Mouse (Mus musculus) neural tube, embryonic 12.5 days (tissue): Measurements from ENCODE around the gene Galnt13. TPM values are rescaled to one million over a fixed set of nuclear protein-coding genes. Genes with fewer than 3 reads are reported as not detected.
"Not testable (repeated sequence)": the region's sequence is repeated elsewhere in the genome, so short reads cannot be mapped to it uniquely, and the experiment has no call there.

Experiments
- ATAC-seq: fragments of 200-750 bp; cut with Nextera tagmentation; 2 replicates; pipeline ENCODE4 v1.8.0; 2017; ENCODE audit warnings: low read depth, mild to moderate bottlenecking, moderate TSS enrichment, moderate library complexity; ENCODE audit not compliant: low FRiP score
- H3K27ac ChIP-seq: fragments of 300-500 bp; sonication (generic); 2 replicates; pipeline ENCODE4 v1.5.1; 2016
- H3K27me3 ChIP-seq: fragments of 300-500 bp; sonication (generic); replicated peaks from 2 replicates; pipeline ENCODE4 v1.6.1; 2016; ENCODE audit warnings: mild to moderate bottlenecking
- H3K36me3 ChIP-seq: fragments of 300-500 bp; sonication (generic); 2 replicates; pipeline ENCODE4 v1.6.1; 2016; ENCODE audit warnings: mild to moderate bottlenecking
- H3K4me1 ChIP-seq: fragments of 300-500 bp; sonication (generic); 2 replicates; pipeline ENCODE4 v1.6.1; 2016
- H3K4me2 ChIP-seq: fragments of 300-500 bp; sonication (generic); replicated peaks from 2 replicates; pipeline ENCODE4 v1.6.1; 2016; ENCODE audit warnings: mild to moderate bottlenecking
- H3K4me3 ChIP-seq: fragments of 300-500 bp; sonication (generic); 2 replicates; pipeline ENCODE4 v1.5.1; 2016
- H3K9ac ChIP-seq: fragments of 300-500 bp; sonication (generic); 2 replicates; pipeline ENCODE4 v1.6.1; 2016; ENCODE audit warnings: mild to moderate bottlenecking
- H3K9me3 ChIP-seq: fragments of 300-500 bp; sonication (generic); 2 replicates; pipeline ENCODE4 v1.6.1; 2016; ENCODE audit warnings: mild to moderate bottlenecking
- WGBS: fragments of 180-500 bp; shearing (Covaris S2); methylation state at CpG from one replicate; pipeline ENCODE4 v1.1.7; 2016; 5-methylcytosine and 5-hydroxymethylcytosine counted together
- polyA plus RNA-seq: library from polyadenylated mRNA; unstranded; fragments of >200 nt; fragmentation: Nextera tagmentation; extraction: Ambion mirVana; gene quantifications from 2 replicates; pipeline ENCODE4 v1.2.1, GENCODE M21; 2016

Gene Galnt13
- polyA plus RNA-seq, 1 experiment from 2014 or later: 8.5 TPM

DNA sequence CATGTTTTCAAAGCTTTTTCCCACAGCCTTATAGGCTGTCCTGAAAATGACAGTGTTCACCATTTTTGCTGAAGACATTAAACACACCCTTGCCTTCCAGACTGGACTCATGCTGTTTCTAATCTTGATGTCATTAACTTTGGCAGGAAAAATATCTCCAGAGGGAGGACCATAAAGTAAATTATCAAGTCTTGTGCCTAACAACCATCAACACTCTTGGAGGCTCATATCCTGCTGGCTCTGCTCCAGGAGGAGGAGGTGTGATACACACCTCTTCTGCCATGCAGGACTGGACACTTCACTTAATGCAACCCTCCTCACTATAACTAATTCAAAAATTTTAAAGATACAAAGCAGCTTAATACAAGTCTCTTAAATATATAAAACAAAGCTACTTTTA, 502.0 kb downstream of the Galnt13 start:
- H3K4me1 ChIP-seq: no peaks in the 10 kb centered on the region
- no peak overlapping the region for H3K27ac ChIP-seq
- H3K9me3 ChIP-seq: no peaks in the 10 kb centered on the region
- H3K27me3 ChIP-seq: no peaks in the 10 kb centered on the region
- ATAC-seq: no peak
- no peaks in the 10 kb centered on the region for H3K36me3 ChIP-seq
- H3K4me2 ChIP-seq: no peak overlapping the region
- H3K4me3 ChIP-seq: no peak overlapping the region
- no peak overlapping the region for H3K9ac ChIP-seq

DNA sequence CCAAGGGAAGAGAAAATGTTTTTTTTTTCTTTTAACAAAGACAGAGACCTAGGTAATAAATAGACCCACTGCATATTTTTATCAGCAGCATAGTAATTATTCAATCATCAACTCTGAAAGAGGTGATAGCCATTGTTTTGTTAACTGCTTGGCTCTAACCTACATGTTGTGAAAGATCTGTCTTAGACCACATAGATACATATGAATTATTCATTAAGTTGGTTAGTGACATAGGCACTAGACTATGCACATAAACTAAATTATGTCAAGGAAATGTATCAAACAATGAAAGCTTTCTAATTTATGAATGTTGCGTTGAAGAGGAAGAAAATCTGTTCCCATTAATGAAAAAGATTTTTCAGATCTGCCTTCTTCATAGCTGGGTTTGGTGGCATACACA, 507.3 kb downstream of the Galnt13 start:
- no peaks in the 10 kb centered on the region for H3K9me3 ChIP-seq
- no peak for ATAC-seq

DNA sequence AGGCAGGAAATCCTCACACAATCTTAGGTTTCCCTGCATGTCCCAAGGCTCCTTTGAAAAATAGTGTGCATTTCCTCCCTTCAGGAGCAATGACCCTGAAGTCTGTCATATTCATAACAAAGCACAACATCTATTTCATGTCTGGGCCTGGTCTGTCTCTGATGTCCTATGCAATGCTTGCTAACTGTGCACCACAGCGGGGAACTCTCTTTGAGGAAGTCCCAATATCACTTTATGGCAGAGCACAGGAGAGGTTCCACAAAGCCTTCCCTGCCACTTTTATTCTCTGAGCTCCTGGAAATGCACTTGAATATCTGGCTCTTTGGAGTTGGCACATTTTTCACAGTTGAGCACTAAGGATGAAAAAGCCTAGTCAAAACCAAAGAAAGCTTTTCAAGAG, 547.7 kb downstream of the Galnt13 start:
- WGBS: 61% methylated on average over 1 of the region's 1 CpGs
- H3K27ac ChIP-seq: no peak overlapping the region
- no peaks in the 10 kb centered on the region for H3K36me3 ChIP-seq
- no peak overlapping the region for H3K4me2 ChIP-seq
- no peak for ATAC-seq
- H3K4me3 ChIP-seq: no peak overlapping the region
- no peak overlapping the region for H3K9ac ChIP-seq
- H3K9me3 ChIP-seq: no peaks in the 10 kb centered on the region
- H3K4me1 ChIP-seq: no peaks in the 10 kb centered on the region
- H3K27me3 ChIP-seq: no peaks in the 10 kb centered on the region

More for the DNA sequence above, 507.3 kb downstream of the Galnt13 start:
- Histone ChIP-seq H3K27me3 (no peaks in the 10 kb centered on the region), H3K4me2 (no peak overlapping the region), H3K36me3 (no peaks in the 10 kb centered on the region), H3K9ac (no peak overlapping the region), H3K4me3 (no peak overlapping the region), H3K4me1 (no peaks in the 10 kb centered on the region), H3K27ac (no peak overlapping the region)
- WGBS: 78% methylated on average over 1 of the region's 1 CpGs

DNA sequence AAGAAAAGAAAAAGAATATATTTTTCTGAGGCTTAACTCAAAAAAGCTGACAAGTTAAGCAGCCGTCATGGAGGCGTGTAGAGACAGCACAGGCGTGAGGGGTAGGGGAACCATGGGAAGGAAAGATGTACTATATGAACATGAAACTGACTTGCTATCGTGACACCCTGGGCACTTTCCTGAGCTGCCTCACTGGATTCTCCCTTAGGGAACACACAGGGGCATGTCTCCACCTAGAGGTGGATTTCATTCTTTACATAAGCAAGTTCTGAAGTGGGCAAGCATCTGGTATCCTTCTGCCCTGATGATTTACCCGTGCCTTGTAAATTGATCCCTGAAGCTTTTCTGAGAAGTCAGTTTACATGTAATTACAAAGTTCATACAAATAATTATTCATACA, 586.4 kb downstream of the Galnt13 start:
- H3K9ac ChIP-seq, H3K4me2 ChIP-seq, H3K4me3 ChIP-seq, H3K27me3 ChIP-seq, H3K4me1 ChIP-seq, H3K9me3 ChIP-seq, H3K36me3 ChIP-seq, H3K27ac ChIP-seq: not testable (repeated sequence)
- ATAC-seq: peak; percentile 76; the same call in 1 of the 2 replicates
- WGBS: no CpG with 5 or more reads among the region's 5 CpGs

DNA sequence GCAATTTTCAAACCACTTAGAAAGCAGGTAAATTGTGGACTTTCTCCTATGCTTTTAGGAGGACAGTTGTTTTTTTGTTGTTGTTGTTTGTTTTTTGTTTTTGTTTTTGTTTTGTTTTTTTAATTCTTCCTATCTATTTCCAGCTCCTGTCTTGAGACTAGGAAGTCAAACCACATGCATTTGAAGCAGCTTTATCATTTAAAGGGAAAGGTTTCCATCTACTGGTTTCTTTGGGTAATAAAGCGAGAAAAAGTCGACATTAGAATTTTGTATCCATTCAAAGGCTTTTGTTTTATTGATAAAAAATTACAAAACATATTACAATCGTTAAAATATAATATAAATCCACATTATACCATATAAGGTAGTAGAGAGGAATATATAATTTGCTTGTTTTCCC, 598.5 kb downstream of the Galnt13 start:
- no peak overlapping the region for H3K4me3 ChIP-seq
- H3K4me1 ChIP-seq: no peaks in the 10 kb centered on the region
- ATAC-seq: no peak
- H3K27ac ChIP-seq: no peak overlapping the region
- no peak overlapping the region for H3K4me2 ChIP-seq
- WGBS: 64% methylated on average over 3 of the region's 3 CpGs
- no peaks in the 10 kb centered on the region for H3K9me3 ChIP-seq
- H3K27me3 ChIP-seq: no peaks in the 10 kb centered on the region
- H3K9ac ChIP-seq: no peak overlapping the region
- no peaks in the 10 kb centered on the region for H3K36me3 ChIP-seq

DNA sequence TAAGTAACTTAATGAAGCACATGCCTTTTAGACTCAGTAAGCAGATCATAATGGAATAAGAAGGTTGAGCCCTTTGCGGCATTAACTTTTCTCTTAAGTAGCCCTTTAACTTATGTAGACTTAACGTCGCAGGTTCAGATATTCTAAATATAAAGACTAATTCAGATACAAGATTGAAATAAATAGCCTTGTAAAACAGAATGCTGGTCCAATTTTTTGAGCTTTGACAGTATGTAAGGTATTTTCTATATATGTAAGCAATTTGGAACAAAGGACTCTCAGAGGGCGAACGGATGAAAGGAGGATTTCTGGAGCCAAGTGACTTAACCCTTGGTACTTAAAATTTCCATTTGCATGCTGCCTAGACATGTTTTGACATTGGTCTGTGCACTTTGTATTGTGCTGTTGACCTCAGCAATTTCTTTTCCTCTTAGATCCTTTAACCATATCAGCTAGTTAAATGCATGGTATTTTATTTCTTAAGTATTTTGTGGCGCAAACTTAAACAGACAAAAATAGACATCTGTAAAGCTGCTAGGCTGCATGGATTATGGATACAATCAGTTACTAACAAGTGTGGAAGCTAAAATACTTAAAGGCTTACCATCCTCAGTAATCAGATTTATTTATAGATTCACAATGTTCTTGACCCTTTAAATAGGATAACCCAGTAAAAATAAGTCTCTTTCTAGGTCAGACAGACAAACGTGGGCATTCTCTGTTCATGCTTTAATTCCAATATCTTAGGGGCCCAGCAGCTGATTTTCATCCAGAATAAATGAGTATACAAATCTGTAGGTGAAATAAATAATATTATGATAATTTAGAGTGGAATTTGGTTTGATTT, 629.6 kb downstream of the Galnt13 start:
- H3K9ac ChIP-seq: no peak overlapping the region
- WGBS: 72% methylated on average over 7 of the region's 7 CpGs
- H3K27ac ChIP-seq: no peak overlapping the region
- H3K27me3 ChIP-seq: no peaks in the 10 kb centered on the region
- H3K4me1 ChIP-seq: no peaks in the 10 kb centered on the region
- no peak overlapping the region for H3K4me3 ChIP-seq
- no peak for ATAC-seq
- H3K4me2 ChIP-seq: no peak overlapping the region
- H3K9me3 ChIP-seq: no peaks in the 10 kb centered on the region
- H3K36me3 ChIP-seq: no peaks in the 10 kb centered on the region

DNA sequence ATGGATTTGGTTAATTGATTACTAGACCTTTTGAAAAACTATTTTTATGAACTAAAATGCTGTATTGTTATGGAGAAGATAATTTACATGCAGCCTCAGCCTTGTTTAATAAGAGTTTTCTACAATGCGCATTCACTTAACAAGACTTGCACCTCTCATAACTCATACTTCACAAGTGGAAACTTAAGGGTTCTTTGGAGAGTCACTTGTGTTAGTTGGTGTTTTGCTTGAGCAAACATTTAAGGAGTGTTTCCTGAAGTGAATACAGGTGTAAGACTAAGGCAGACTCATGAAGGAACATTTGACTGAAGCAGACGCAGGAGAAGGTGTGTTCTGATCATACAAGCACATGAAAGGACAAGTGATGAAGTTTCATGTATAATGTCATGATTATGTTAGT, 649.5 kb downstream of the Galnt13 start:
- WGBS: 95% methylated on average over 2 of the region's 2 CpGs

DNA sequence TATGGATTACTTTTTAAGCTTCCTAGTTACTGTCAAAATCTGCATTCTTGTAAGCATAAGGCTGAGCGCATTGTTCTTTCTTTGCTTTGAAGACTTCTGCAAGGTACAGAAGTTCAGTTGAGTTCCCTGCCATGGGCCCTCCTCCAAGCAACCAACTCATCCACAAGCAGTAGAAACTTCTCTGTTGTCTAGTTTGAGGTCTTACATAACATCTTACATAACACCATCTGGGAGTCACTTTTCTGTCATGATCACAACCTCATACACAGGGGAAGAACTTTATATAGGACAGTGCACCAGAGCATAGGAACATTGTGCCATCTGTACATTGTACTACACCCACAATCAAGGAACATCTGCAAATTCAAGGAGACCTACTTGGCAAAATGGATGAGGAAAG, 651.9 kb downstream of the Galnt13 start:
- H3K9ac ChIP-seq: no peak overlapping the region
- no peak overlapping the region for H3K4me2 ChIP-seq
- no peaks in the 10 kb centered on the region for H3K27me3 ChIP-seq
- 97% methylated on average over 1 of the region's 1 CpGs for WGBS
- no peak overlapping the region for H3K4me3 ChIP-seq
- H3K4me1 ChIP-seq: no peaks in the 10 kb centered on the region; the same call in 1 of the 2 replicates
- no peak for ATAC-seq
- H3K36me3 ChIP-seq: no peaks in the 10 kb centered on the region
- no peaks in the 10 kb centered on the region for H3K9me3 ChIP-seq
- no peak overlapping the region for H3K27ac ChIP-seq

More for the DNA sequence above, 649.5 kb downstream of the Galnt13 start:
- H3K27me3 ChIP-seq: no peaks in the 10 kb centered on the region
- H3K4me1 ChIP-seq: no peaks in the 10 kb centered on the region
- H3K27ac ChIP-seq: no peak overlapping the region
- no peaks in the 10 kb centered on the region for H3K9me3 ChIP-seq
- no peaks in the 10 kb centered on the region for H3K36me3 ChIP-seq
- H3K4me2 ChIP-seq: no peak overlapping the region
- no peak overlapping the region for H3K9ac ChIP-seq
- ATAC-seq: no peak
- no peak overlapping the region for H3K4me3 ChIP-seq

DNA sequence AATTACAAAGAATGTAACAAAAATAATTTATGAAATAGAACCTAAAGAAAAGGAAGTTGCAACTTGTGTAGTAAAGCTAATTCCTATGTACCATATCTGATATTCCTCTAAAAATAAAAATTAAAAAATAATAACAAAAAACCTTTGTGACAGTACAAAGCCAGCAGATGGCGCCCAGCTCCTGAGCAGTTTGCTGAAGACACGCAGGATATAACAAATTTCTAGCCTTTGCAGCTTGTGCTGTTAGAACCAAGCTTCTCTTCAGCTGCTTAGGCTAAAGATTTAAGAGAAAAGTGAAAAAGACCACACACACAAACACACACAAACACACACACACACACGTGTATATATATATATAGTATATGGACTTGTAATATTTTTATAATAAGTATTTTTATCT, 654.2 kb downstream of the Galnt13 start:
- Histone ChIP-seq H3K36me3 (no peaks in the 10 kb centered on the region), H3K4me3 (no peak overlapping the region), H3K9me3 (no peaks in the 10 kb centered on the region), H3K4me2 (no peak overlapping the region), H3K27me3 (no peaks in the 10 kb centered on the region), H3K9ac (no peak overlapping the region), H3K27ac (no peak overlapping the region), H3K4me1 (no peaks in the 10 kb centered on the region; the same call in 1 of the 2 replicates)
- WGBS: 26% methylated on average over 3 of the region's 3 CpGs
- ATAC-seq: no peak

DNA sequence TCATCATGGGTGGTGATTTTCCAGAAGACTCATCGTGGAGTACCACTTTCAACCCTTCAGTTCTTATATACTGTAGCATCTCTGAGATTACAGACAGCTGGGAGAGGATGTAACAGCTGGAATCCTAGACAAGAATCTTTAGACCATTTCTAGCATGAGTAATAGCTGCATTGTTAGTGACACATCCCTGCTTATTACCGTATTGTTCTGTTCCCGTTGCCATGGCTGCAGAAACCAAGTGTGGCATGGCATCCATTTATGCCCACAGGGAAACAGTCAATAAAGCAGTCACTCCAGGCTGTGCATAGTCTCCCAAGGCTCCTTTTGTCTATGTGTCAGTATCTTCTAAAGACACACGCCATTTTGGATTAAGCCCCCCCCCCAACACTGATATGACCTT, 655.4 kb downstream of the Galnt13 start:
- H3K27ac ChIP-seq: no peak overlapping the region
- WGBS: 21% methylated on average over 4 of the region's 4 CpGs
- ATAC-seq: peak; percentile 85

DNA sequence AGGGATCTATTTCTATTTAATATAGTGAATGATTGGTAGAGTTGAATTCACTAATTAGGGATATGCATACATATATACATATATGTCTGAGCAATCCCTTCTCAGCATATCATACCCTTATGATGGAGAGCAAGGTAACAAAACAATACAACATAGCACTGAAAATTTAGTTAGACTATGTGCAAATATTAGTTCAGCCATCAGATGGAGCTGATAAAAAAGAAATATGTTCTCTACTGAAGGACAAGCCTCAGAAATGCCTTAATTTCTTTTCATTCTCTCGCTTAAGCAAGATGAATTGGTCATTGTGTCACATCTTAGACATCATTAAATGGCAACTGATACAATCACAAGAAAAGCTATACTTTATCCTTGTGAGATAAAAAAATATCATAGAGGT, 663.0 kb downstream of the Galnt13 start:
- Histone ChIP-seq H3K4me2 (no peak overlapping the region), H3K27ac (no peak overlapping the region), H3K27me3 (no peaks in the 10 kb centered on the region), H3K36me3 (no peaks in the 10 kb centered on the region), H3K4me1 (no peaks in the 10 kb centered on the region), H3K9ac (no peak overlapping the region), H3K9me3 (no peaks in the 10 kb centered on the region), H3K4me3 (no peak overlapping the region)
- ATAC-seq: no peak
- 80% methylated on average over 1 of the region's 1 CpGs for WGBS

More for the DNA sequence above, 655.4 kb downstream of the Galnt13 start:
- H3K4me3 ChIP-seq: no peak overlapping the region
- no peaks in the 10 kb centered on the region for H3K27me3 ChIP-seq
- H3K4me1 ChIP-seq: no peaks in the 10 kb centered on the region; the same call in 1 of the 2 replicates
- H3K4me2 ChIP-seq: no peak overlapping the region
- no peaks in the 10 kb centered on the region for H3K9me3 ChIP-seq
- no peak overlapping the region for H3K9ac ChIP-seq
- no peaks in the 10 kb centered on the region for H3K36me3 ChIP-seq

DNA sequence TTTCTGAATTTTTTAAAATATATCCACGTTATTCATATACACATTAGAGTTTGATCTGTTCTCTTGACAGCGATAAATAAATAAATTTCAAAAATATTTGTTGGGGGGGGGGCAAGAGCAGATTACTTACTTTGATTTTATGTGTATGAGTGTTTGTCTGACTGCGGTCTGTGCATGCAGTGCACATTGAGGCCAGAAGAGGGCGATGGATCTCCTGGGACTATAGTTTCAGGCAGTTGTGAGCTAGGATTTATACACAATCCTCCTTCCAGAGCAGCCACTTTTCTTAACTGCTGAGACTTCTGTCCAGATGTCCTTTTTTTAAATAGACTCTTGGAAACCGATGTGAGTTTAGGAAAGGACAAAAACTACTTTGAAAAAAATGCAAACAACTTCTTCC, 665.2 kb downstream of the Galnt13 start:
- no peak overlapping the region for H3K9ac ChIP-seq
- H3K9me3 ChIP-seq: no peaks in the 10 kb centered on the region
- WGBS: 74% methylated on average over 5 of the region's 5 CpGs
- no peak for ATAC-seq
- no peaks in the 10 kb centered on the region for H3K36me3 ChIP-seq
- no peak overlapping the region for H3K4me3 ChIP-seq
- H3K4me1 ChIP-seq: no peaks in the 10 kb centered on the region
- no peak overlapping the region for H3K4me2 ChIP-seq
- H3K27me3 ChIP-seq: no peaks in the 10 kb centered on the region
- no peak overlapping the region for H3K27ac ChIP-seq

DNA sequence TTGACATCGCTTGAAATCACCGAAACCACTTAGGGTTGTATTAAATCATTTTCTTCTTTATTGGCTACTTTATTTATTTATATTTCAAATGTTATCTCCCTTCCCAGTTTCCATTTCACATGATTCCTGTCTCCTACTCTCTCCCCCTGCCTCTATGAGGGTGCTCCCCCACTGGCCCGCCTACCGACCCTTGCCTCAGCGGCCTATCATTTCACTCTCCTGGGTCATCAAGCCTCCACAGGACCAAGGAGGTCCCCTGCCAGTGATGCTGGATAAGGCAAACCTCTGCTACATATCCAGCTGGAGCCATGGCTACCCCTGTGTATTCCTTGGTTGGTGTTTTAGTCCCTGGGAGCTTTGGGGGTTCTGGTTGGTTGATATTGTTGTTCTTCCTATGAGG, 667.4 kb downstream of the Galnt13 start:
- Histone ChIP-seq H3K9me3 (no peaks in the 10 kb centered on the region), H3K27me3 (no peaks in the 10 kb centered on the region), H3K4me3 (no peak overlapping the region), H3K4me2 (no peak overlapping the region), H3K36me3 (no peaks in the 10 kb centered on the region), H3K27ac (no peak overlapping the region), H3K9ac (no peak overlapping the region), H3K4me1 (no peaks in the 10 kb centered on the region)
- ATAC-seq: no peak
- 96% methylated on average over 5 of the region's 5 CpGs for WGBS
